Mouse (Mus musculus) liver, embryonic 15.5 days (tissue): ENCODE data around the gene Tom1l2. TPM values are rescaled to one million over a fixed set of nuclear protein-coding genes. Genes with fewer than 3 reads are reported as not detected.

ENCODE experiments used
- ATAC-seq: fragments of 200-750 bp; cut with Nextera tagmentation; 2 replicates; pipeline ENCODE4 v1.8.0; 2017; ENCODE audit warnings: moderate number of reproducible peaks, mild to moderate bottlenecking, moderate library complexity; ENCODE audit not compliant: insufficient read depth
- H3K27ac ChIP-seq: fragments of 300-500 bp; sonication (generic); replicated peaks from 2 replicates; pipeline ENCODE4 v1.5.1; 2015; ENCODE audit warnings: mild to moderate bottlenecking, inconsistent platforms
- H3K27me3 ChIP-seq: fragments of 300-500 bp; sonication (generic); 2 replicates; pipeline ENCODE4 v1.6.1; 2015; ENCODE audit warnings: mild to moderate bottlenecking, inconsistent platforms
- H3K36me3 ChIP-seq: fragments of 300-500 bp; sonication (generic); replicated peaks from 2 replicates; pipeline ENCODE4 v1.6.1; 2015; ENCODE audit warnings: moderate library complexity, mild to moderate bottlenecking, inconsistent platforms
- H3K4me1 ChIP-seq: fragments of 300-500 bp; sonication (generic); replicated peaks from 2 replicates; pipeline ENCODE4 v1.6.1; 2015; ENCODE audit warnings: inconsistent platforms
- H3K4me2 ChIP-seq: fragments of 300-500 bp; sonication (generic); 2 replicates; pipeline ENCODE4 v1.6.1; 2015; ENCODE audit warnings: moderate library complexity, mild to moderate bottlenecking, inconsistent platforms
- H3K4me3 ChIP-seq: fragments of 300-500 bp; sonication (generic); replicated peaks from 2 replicates; pipeline ENCODE4 v1.5.1; 2015; ENCODE audit warnings: mild to moderate bottlenecking, inconsistent platforms
- H3K9ac ChIP-seq: fragments of 300-500 bp; sonication (generic); 2 replicates; pipeline ENCODE4 v1.6.1; 2015; ENCODE audit warnings: moderate library complexity, mild to moderate bottlenecking, inconsistent platforms
- H3K9me3 ChIP-seq: fragments of 300-500 bp; sonication (generic); replicated peaks from 2 replicates; pipeline ENCODE4 v1.6.1; 2016; ENCODE audit warnings: inconsistent platforms
- WGBS: fragments of 180-500 bp; shearing (Covaris S2); methylation state at CpG from one replicate; pipeline ENCODE4 v1.1.7; 2015; ENCODE audit warnings: mixed read lengths; ENCODE audit not compliant: insufficient replicate concordance; 5-methylcytosine and 5-hydroxymethylcytosine counted together
- polyA plus RNA-seq: library from polyadenylated mRNA; unstranded; fragments of >200 nt; fragmentation: Nextera tagmentation; extraction: Ambion mirVana; gene quantifications from 2 replicates; pipeline ENCODE4 v1.2.1, GENCODE M21; 2015

Gene Tom1l2
- polyA plus RNA-seq, 1 experiment from 2014 or later = 5.3 TPM

- no peak overlapping the region for H3K27ac ChIP-seq
- ATAC-seq = no peak
- H3K36me3 ChIP-seq = peaks cover 94% of the 10 kb centered on the region
- no peak overlapping the region for H3K4me3 ChIP-seq
- H3K9me3 ChIP-seq = no peaks in the 10 kb centered on the region
- H3K9ac ChIP-seq = no peak overlapping the region
- H3K27me3 ChIP-seq = no peaks in the 10 kb centered on the region
- 86% methylated on average over 26 of the region's 26 CpGs for WGBS
- no peak overlapping the region for H3K4me2 ChIP-seq
- H3K4me1 ChIP-seq = peaks cover 51% of the 10 kb centered on the region
Measured at GRCm38 (mm10) chr11:60202710-60203638, 149.7 kb downstream of the Tom1l2 start.

GRCm38 (mm10) chr11:60200384-60200783 lies 152.3 kb downstream of the Tom1l2 start:
- Histone ChIP-seq H3K27ac (0 out of 2 replicates have a peak overlapping the region, but pooled peaks have one; percentile 19), H3K9ac (no peak overlapping the region), H3K4me2 (no peak overlapping the region), H3K4me3 (no peak overlapping the region), H3K4me1 (peaks cover 34% of the 10 kb centered on the region), H3K9me3 (no peaks in the 10 kb centered on the region), H3K27me3 (no peaks in the 10 kb centered on the region), H3K36me3 (peaks cover 82% of the 10 kb centered on the region)
- no peak for ATAC-seq
- WGBS = 84% methylated on average over 11 of the region's 11 CpGs

DNA sequence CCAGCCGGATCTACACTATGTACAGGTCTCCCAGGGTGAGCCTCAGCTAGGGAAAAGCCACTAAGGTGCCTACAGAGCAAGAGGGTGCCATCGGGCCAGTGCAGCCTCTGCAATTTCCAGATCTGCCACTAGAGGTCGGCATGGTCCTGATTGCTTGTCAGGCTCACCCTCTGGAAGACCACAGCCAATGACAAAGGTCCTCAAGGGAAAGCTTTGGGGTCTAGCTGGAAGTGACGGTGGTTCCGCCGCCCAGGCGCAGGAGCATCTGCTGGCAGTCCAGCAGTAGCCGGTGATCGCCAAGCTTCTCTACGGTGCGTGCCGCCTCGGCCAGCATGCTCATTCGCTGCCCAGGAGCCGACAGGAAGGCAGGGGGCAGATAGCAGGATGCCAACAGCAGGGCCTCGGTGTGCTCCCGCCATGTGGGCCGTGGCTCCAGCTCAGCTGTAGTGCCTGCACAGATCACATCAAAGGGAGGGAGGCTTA lies 153.0 kb downstream of the Tom1l2 start:
- H3K4me2 ChIP-seq = no peak overlapping the region
- H3K36me3 ChIP-seq = peaks cover 81% of the 10 kb centered on the region
- peak; percentile 53 for ATAC-seq
- no peaks in the 10 kb centered on the region for H3K27me3 ChIP-seq
- H3K27ac ChIP-seq = no peak overlapping the region
- H3K9me3 ChIP-seq = no peaks in the 10 kb centered on the region
- H3K4me1 ChIP-seq = peaks cover 29% of the 10 kb centered on the region
- H3K4me3 ChIP-seq = no peak overlapping the region
- WGBS = 20% methylated on average over 18 of the region's 18 CpGs
- no peak overlapping the region for H3K9ac ChIP-seq

DNA sequence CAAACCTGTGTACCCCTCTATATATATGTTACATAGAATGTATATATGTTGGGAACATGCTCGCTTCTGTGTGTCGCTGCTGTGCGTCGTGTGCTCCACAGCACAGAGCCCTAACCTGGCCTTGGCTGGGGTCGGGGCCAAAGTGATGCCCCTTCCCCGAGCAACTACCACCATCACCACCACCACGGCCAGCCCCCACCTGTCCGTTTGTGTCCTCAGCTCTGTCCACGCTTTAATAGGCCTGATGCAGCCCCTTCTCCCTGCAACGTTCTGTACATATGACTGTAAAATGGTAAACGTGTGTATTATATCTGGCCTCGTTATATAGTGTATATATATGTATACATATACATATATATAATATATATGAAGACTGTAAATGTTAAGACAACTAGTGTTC lies 154.1 kb downstream of the Tom1l2 start:
- Histone ChIP-seq H3K9ac (no peak overlapping the region), H3K4me3 (no peak overlapping the region), H3K9me3 (no peaks in the 10 kb centered on the region), H3K4me2 (no peak overlapping the region), H3K27me3 (no peaks in the 10 kb centered on the region), H3K4me1 (peaks cover 18% of the 10 kb centered on the region), H3K36me3 (peaks cover 75% of the 10 kb centered on the region), H3K27ac (no peak overlapping the region)
- 81% methylated on average over 12 of the region's 12 CpGs for WGBS
- no peak for ATAC-seq

GRCm38 (mm10) chr11:60197998-60198619 lies 154.6 kb downstream of the Tom1l2 start:
- Histone ChIP-seq H3K27ac (no peak overlapping the region), H3K27me3 (no peaks in the 10 kb centered on the region), H3K9me3 (no peaks in the 10 kb centered on the region), H3K36me3 (peaks cover 70% of the 10 kb centered on the region), H3K4me3 (no peak overlapping the region), H3K9ac (no peak overlapping the region), H3K4me1 (peaks cover 18% of the 10 kb centered on the region), H3K4me2 (no peak overlapping the region)
- ATAC-seq = no peak
- WGBS = 79% methylated on average over 24 of the region's 24 CpGs

DNA sequence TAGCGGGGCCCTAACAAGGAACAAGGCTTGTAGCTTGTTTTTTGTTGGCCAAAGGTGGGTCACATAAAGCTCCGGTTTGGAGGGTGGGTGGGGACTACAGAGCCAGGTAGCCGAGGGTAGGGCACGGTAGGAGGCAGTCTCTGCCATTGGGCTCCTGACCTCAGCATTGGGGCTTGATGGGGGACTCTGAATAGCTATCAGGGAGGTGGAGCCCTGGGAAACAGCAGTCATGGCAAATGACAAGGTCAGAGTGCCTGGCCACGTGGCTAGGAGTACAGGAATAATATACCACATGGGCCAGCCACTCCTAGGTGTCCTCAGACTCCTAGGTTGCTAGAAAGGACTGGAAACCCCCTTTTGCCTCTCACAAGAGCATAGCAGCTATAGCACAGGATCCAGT lies 156.4 kb downstream of the Tom1l2 start:
- no peak overlapping the region for H3K27ac ChIP-seq
- ATAC-seq = no peak

GRCm38 (mm10) chr11:60195108-60195507 lies 157.6 kb downstream of the Tom1l2 start:
- Histone ChIP-seq H3K4me2 (no peak overlapping the region), H3K4me1 (peaks cover 17% of the 10 kb centered on the region), H3K36me3 (peaks cover 46% of the 10 kb centered on the region), H3K9me3 (no peaks in the 10 kb centered on the region), H3K27ac (no peak overlapping the region), H3K4me3 (no peak overlapping the region), H3K9ac (no peak overlapping the region), H3K27me3 (no peaks in the 10 kb centered on the region)
- ATAC-seq = no peak

More for the DNA sequence above, 156.4 kb downstream of the Tom1l2 start:
- Histone ChIP-seq H3K9ac (no peak overlapping the region), H3K4me1 (peaks cover 22% of the 10 kb centered on the region), H3K27me3 (no peaks in the 10 kb centered on the region), H3K9me3 (no peaks in the 10 kb centered on the region), H3K4me2 (no peak overlapping the region), H3K4me3 (no peak overlapping the region), H3K36me3 (peaks cover 52% of the 10 kb centered on the region)
- WGBS = 75% methylated on average over 5 of the region's 5 CpGs

DNA sequence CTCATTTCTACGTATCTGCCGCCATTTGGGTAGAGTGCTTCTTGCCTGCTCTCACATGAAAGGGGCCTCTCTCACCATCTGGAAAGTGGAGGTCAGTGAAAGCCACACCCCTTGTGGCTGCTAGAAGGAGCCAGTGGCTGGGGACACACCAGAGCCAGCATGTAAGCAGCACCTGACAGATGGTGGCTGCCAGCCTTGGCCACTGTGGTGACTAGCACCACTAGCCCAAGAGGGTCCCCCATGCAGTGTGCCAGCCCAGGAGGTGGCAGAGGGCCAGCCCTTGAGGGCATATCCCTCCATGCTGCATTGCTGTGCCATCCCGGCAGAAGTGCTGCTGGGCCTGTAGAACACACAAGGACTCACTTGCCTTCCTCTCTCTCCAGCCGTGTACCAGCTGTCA lies 159.1 kb downstream of the Tom1l2 start:
- Histone ChIP-seq H3K4me3 (no peak overlapping the region), H3K36me3 (peaks cover 47% of the 10 kb centered on the region), H3K4me2 (no peak overlapping the region), H3K9ac (no peak overlapping the region), H3K4me1 (peaks cover 13% of the 10 kb centered on the region; the same call in 1 of the 2 replicates), H3K9me3 (no peaks in the 10 kb centered on the region), H3K27me3 (no peaks in the 10 kb centered on the region), H3K27ac (no peak overlapping the region)
- ATAC-seq = no peak
- 73% methylated on average over 4 of the region's 4 CpGs for WGBS

GRCm38 (mm10) chr11:60192534-60192933 lies 160.2 kb downstream of the Tom1l2 start:
- Histone ChIP-seq H3K27me3 (no peaks in the 10 kb centered on the region), H3K27ac (no peak overlapping the region), H3K36me3 (peaks cover 47% of the 10 kb centered on the region), H3K4me2 (no peak overlapping the region), H3K4me1 (peaks cover 13% of the 10 kb centered on the region; the same call in 1 of the 2 replicates), H3K9me3 (no peaks in the 10 kb centered on the region), H3K4me3 (no peak overlapping the region), H3K9ac (no peak overlapping the region)
- 48% methylated on average over 6 of the region's 6 CpGs for WGBS
- no peak for ATAC-seq

GRCm38 (mm10) chr11:60190055-60190641 lies 162.6 kb downstream of the Tom1l2 start:
- Histone ChIP-seq H3K27me3 (no peaks in the 10 kb centered on the region), H3K27ac (no peak overlapping the region), H3K4me2 (no peak overlapping the region), H3K36me3 (peaks cover 61% of the 10 kb centered on the region), H3K9me3 (no peaks in the 10 kb centered on the region), H3K4me3 (no peak overlapping the region), H3K4me1 (peaks cover 17% of the 10 kb centered on the region), H3K9ac (no peak overlapping the region)
- no peak for ATAC-seq
- 82% methylated on average over 17 of the region's 17 CpGs for WGBS

DNA sequence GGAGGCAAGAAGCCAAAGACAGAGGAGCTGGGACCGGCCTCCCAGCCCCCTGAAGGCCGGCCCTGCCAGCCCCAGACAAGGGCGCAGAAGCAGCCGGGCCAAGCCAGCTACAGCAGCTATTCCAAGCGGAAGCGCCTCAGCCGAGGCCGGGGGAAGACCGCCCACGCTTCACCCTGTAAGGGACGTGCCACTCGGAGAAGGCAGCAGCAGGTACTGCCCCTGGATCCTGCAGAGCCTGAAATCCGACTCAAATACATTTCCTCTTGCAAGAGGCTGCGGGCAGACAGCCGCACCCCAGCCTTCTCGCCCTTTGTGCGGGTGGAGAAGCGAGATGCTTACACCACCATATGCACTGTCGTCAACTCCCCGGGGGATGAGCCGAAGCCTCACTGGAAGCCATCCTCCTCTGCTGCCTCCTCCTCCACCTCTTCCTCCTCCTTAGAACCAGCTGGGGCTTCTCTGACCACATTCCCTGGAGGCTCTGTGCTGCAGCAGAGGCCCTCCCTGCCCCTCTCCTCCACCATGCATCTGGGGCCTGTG lies 163.1 kb downstream of the Tom1l2 start:
- no peak for ATAC-seq
- Histone ChIP-seq H3K9ac (no peak overlapping the region), H3K4me2 (no peak overlapping the region), H3K36me3 (peaks cover 55% of the 10 kb centered on the region), H3K9me3 (no peaks in the 10 kb centered on the region), H3K27ac (no peak overlapping the region), H3K27me3 (no peaks in the 10 kb centered on the region), H3K4me1 (peaks cover 23% of the 10 kb centered on the region), H3K4me3 (no peak overlapping the region)
- WGBS = 83% methylated on average over 21 of the region's 21 CpGs
